Mouse (Mus musculus) monocyte, adult 5-6 weeks (primary cell): ENCODE results near the gene Ubxn1. TPM values are rescaled to one million over a fixed set of nuclear protein-coding genes. Genes with fewer than 3 reads are reported as not detected.
"Not testable (repeated sequence)": the region's sequence is repeated elsewhere in the genome, so short reads cannot be mapped to it uniquely, and the experiment has no call there.

Experiments used
- ATAC-seq: fragments of 153-309, 156-312 bp; replicated peaks from 2 replicates; pipeline ENCODE4 v1.8.0; 2017; ENCODE audit warnings: mild to moderate bottlenecking; ENCODE audit not compliant: low TSS enrichment, insufficient number of reproducible peaks, severe bottlenecking, poor library complexity, low FRiP score
- total RNA-seq: library from RNA; stranded (forward); fragments of 200-1000, 200-491, 200-594 nt; gene quantifications from 3 replicates; pipeline ENCODE4 v1.2.3, GENCODE M21; 2017

The Ubxn1 gene
- total RNA-seq, 1 experiment from 2014 or later: 274 TPM

DNA sequence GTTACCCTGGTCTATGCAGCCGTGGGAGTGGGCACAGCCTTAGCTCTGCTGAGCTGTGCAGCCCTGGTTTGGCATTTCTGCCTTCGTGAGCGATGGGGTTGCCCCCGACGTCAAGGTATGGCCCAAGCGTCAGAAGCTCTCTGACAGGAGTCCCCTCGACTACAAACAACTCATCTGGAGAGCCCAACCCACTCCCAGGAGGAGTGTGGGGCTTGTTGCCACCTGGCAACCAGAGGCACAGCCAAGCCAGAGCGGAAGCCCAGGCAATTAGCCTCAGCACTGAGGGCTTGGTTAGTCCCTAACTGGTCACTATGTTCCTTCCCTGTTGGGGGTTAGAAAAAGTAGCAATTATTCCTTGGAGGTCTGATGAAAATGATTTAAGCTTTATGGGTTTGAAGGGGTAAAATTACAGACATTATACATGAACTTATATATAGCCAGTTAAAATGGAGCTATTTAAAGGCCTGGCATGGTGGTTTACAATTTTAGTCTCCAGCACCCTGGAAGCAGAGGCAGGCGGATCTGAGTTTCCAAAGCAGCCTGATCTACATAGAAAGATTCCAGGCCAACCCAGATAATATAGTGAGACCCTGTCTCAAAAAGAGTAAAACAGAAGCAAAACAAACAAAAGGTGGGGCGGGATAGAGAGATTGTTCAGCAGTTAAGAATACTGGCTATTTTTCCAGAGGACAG lies 18.9 kb upstream of the Ubxn1 start:
- no peak for ATAC-seq

DNA sequence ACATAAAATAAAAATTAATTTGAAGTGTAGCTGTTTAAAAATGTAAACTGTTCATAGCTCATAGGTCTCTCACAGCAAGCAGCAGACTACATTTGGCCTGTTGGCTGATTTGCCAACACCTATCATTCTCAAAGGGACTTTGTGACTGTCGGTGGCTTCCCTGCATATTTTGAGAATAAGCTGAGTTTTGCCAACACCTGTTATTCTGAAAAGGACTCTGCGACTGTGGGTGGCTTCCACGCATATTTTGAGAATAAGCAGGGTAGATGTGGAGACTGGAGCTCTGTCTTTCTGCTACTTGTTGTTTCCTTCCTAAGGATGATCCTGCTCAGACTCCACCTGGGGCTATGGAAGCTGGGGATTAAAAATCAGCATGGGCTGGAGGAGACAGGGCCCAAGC lies 18.2 kb upstream of the Ubxn1 start:
- ATAC-seq: no peak

DNA sequence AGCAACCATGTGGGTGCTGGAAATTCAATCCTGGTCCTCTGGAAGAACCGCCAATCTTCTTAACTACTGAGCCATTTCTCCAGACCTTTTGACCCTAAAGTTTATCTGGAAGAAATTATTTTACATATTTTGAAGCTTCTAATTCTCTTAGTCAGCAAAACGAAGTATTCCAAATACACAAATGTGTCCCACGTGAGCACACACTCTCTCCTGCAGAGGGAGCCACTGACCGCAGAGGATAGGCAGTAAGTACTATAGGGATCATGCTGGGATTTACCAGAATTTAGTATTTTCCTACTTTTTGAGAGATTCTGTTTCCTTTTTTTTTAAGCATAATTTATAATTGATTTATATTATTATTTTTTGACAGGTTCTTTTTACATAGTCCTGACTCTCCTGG lies 13.6 kb upstream of the Ubxn1 start:
- ATAC-seq: no peak

DNA sequence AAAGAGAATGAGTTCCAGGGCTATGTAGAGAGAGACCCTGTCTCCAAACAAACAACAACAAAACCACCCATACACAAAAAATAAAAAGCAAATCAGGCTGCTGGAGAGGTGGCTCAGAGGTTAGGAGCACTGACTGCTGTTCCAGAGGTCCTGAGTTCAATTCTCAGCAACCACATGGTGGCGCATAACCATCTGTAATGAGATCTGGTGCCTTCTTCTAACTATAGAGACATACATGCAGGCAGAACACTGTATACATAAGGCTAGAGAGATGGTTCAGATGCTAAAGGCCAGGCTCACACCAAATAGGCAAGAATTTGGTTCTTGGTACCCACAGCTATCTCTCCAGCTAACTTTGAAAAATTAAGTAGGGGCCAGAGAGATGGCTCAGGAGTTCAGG lies 12.3 kb upstream of the Ubxn1 start:
- no peak for ATAC-seq

- ATAC-seq: no peak
Measured at GRCm38 (mm10) chr19:8864265-8864664, 7.0 kb upstream of the Ubxn1 start.

DNA sequence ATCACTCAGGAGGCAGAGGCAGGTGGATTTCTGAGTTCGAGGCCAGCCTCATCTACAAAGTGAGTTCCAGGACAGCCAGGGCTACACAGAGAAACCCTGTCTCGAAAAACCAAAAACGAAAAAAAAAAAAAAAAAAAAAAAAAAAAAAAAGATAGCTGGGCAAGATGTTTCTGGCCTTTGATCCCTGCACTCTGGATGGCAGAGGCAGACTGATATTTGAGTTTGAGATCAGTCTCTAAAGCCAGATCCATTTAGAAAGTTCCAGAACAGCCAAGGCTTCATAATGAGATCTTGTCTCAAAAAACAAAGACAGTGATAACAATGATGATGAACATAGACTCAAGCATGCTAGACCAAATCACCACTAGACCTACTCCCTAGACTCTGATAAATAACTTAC lies 915 bp upstream of the Ubxn1 start:
- not testable (repeated sequence) for ATAC-seq

DNA sequence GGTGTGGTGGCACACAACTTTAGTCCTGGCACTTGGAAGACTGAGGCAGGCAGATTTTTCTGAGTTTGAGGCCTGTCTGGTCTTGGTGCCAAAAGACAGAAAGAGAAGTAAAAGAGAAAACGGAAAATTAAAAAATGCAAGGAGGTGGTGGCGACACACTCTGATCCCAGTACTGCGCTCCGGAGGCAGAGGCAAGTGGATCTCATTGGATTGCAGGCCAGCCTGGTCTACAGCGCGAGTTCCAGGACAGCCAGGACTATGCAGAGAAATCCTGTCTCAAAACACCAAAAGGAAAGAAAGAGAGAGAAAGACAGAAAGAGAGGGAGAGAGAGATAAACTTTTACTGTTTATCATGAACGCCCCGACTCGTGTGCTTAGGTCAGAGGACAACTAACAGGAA lies 458 bp upstream of the Ubxn1 start:
- ATAC-seq: no peak

- no peak for ATAC-seq
Measured at GRCm38 (mm10) chr19:8872266-8872840, 1.1 kb downstream of the Ubxn1 start.

DNA sequence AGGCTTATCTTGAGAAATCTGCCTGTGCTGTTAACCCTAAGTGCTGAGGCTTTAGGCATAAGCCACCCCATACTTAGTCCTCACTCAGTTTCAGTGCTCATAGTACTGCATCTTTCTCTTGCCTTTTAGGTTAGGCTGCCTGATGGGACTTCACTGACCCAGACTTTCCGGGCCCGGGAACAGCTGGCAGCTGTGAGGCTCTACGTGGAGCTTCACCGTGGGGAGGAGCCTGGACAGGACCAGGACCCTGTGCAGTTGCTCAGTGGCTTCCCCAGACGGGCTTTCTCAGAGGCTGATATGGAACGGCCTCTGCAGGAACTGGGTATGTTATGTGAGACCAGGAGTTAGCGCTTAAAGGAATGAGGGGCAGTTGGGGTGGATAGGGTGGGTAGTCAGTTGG lies 3.7 kb downstream of the Ubxn1 start:
- ATAC-seq: no peak

GRCm38 (mm10) chr19:8880311-8881033 lies 9.2 kb downstream of the Ubxn1 start, which contains the start of gene Uqcc3:
TSS of gene Uqcc3 (minus strand) at chr19:8880923.
- ATAC-seq: peak; percentile 98

GRCm38 (mm10) chr19:8881034-8881392 lies 9.7 kb downstream of the Ubxn1 start:
- ATAC-seq: no peak

DNA sequence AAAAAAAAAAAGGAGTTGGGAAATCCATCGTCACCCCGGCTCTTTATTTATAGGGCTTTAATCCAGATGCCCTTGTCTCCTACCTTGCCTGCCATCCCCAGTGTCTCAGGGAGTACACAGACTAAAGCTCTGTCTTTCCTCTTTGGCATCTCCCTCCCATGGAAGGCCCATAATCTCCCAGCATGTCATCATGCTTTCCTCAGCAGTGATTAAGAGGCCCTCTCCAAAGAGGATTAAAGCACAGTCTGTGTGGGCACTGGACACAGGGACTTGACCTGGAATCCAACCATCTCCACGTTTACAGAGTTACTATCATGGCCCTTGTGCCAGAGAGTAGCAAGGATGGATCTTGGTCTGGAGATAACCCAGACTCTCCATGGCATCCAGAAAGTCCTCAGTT lies 12.3 kb downstream of the Ubxn1 start, which contains the start of the genes Lbhd1 and Gm49403:
TSS of gene Lbhd1 (plus strand) at position 117 of the 400 bp plus-strand sequence.
TSS of gene Gm49403 (plus strand) at position 315 of the 400 bp plus-strand sequence.
- no peak for ATAC-seq

- no peak for ATAC-seq
Measured at GRCm38 (mm10) chr19:8886916-8887584, 15.8 kb downstream of the Ubxn1 start.

DNA sequence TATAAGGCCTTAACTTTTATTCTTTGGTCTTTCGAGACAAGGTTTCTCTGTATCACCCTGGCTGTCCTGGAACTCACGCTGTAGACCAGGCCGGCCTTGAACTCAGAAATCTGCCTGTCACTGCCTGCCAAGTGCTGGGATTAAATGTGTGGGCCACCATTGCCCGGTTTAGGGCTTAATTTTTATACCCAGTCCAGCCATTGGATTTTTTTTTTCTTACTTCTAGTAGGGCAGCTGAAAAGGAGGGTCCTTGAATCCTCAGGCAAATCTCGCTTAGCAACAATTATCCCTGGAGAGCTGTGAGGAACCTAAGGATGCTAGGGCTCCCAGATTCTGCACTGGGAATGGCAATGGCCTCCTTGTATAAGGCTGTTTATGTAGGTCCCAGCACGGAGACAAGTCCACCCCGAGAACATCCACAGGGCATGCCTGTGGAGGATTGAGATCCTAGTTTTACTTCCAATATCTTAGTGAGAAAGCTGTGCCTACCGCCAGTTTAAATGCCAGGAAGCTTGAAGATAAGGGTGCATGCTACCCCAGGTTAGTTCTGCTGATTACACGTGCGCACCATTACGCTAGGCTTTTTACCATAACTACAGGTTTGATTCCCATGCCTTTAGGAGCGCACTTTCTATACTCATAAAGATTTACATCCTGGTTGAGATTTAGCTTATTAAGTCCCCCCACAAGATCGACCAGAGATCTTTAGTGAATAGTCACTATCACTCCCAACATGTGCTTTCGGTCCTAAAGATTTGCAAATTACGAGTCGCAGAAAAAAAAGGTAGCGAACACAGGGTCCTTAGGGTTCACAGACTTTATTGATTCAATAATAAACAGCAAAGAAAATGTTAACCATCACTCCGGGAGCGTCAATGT lies 16.5 kb downstream of the Ubxn1 start:
- ATAC-seq: no peak

- ATAC-seq: peak; percentile 96
Measured at GRCm38 (mm10) chr19:8888511-8889385, 17.5 kb downstream of the Ubxn1 start, which contains the start of the genes 1810009A15Rik and Gm49416. TSS of gene 1810009A15Rik (plus strand) at chr19:8888853. TSS of gene Gm49416 (plus strand) at chr19:8888926.

DNA sequence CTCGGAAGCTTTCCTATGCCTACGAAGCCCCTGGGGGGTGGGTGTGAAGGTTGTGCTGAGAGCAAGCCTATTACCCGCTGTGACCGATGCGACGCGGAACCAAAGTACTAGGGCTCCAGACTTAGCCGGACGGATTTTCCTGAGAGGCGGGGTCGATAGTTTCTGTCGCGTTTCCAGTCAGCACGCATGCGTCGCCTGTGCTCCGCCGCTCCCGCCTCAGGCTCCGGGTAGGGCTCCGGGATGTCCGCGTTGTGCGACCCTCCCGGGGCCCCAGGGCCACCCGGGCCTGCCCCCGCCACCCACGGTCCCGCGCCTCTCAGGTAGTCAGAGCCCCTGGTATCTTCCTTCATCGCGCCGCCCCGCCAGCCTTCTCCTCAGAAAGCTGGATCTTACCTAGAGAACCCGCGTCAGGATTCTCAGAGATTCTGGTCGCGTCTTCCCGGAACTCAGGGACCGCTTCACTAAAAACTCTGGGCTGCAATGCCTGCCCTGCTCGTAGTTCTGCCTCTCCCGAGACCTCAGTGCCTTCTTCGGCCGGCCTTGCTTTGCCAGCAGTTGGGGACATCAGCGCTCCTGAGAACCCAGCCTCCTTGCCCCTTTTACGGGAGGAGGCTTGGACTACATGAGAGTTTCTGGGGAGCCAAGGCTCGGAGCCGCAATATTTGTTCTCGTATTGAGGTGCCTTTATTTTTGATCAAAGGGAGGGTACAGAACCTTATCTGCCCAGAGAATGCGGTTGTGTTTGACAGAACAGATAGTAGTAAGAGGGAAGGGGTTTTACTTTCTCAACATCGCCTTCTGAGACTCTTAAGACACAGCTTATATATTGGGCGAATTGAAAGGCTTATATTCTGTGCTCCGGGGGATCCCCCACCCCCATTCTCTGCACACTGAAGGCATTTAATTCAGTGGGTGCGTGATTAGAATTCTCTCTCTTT lies 21.8 kb downstream of the Ubxn1 start, which contains the start of gene Ints5:
TSS of gene Ints5 (plus strand) at position 177 of the 938 bp plus-strand sequence.
- peak; percentile 67 for ATAC-seq
